Mouse (Mus musculus) limb, embryonic 14.5 days (tissue): ENCODE measurements around the gene Emsy. TPM values are rescaled to one million over a fixed set of nuclear protein-coding genes. Genes with fewer than 3 reads are reported as not detected.

Experiments used
- ATAC-seq: fragments of 200-750 bp; cut with Nextera tagmentation; 2 replicates; pipeline ENCODE4 v1.8.0; 2017; ENCODE audit warnings: low read depth, moderate number of reproducible peaks, moderate TSS enrichment; ENCODE audit not compliant: low FRiP score
- DNase-seq: peaks from one replicate; pipeline ENCODE4 v3.0.0-alpha.2; 2015; ENCODE audit warnings: low spot score
- H3K27ac ChIP-seq: fragments of 300-500 bp; sonication (generic); replicated peaks from 2 replicates; pipeline ENCODE4 v1.5.1; 2014; ENCODE audit warnings: low read depth, mild to moderate bottlenecking, low read length, moderate library complexity, mixed read lengths
- H3K27me3 ChIP-seq: fragments of 300-500 bp; sonication (generic); 2 replicates; pipeline ENCODE4 v1.6.1; 2014; ENCODE audit warnings: low read length, mixed read lengths; ENCODE audit not compliant: control insufficient read depth, insufficient read depth
- H3K36me3 ChIP-seq: fragments of 300-500 bp; sonication (generic); 2 replicates; pipeline ENCODE4 v1.6.1; 2014; ENCODE audit warnings: mild to moderate bottlenecking, low read length, moderate library complexity, mixed read lengths; ENCODE audit not compliant: control insufficient read depth, insufficient read depth
- H3K4me1 ChIP-seq: fragments of 300-500 bp; sonication (generic); 2 replicates; pipeline ENCODE4 v1.6.1; 2014; ENCODE audit warnings: antibody characterized with exemption, low read length, mixed read lengths; ENCODE audit not compliant: control insufficient read depth, insufficient read depth
- H3K4me2 ChIP-seq: fragments of 300-500 bp; sonication (generic); replicated peaks from 2 replicates; pipeline ENCODE4 v1.6.1; 2014; ENCODE audit warnings: low read depth, mild to moderate bottlenecking, low read length, moderate library complexity; ENCODE audit not compliant: severe bottlenecking
- H3K4me3 ChIP-seq: fragments of 300-500 bp; sonication (generic); replicated peaks from 2 replicates; pipeline ENCODE4 v1.5.1; 2014; ENCODE audit warnings: low read length
- H3K9ac ChIP-seq: fragments of 300-500 bp; sonication (generic); 2 replicates; pipeline ENCODE4 v1.6.1; 2014; ENCODE audit warnings: mild to moderate bottlenecking, low read depth, low read length, moderate library complexity; ENCODE audit not compliant: severe bottlenecking
- H3K9me3 ChIP-seq: fragments of 300-500 bp; sonication (generic); 2 replicates; pipeline ENCODE4 v1.6.1; 2016; ENCODE audit warnings: low read length; ENCODE audit not compliant: control insufficient read depth
- POLR2A ChIP-seq: fragments of 200-500 bp; IDR thresholded peaks from 2 replicates; pipeline ENCODE4 v1.8.0; 2012; ENCODE audit warnings: inconsistent platforms, mild to moderate bottlenecking, moderate library complexity, borderline replicate concordance; ENCODE audit not compliant: insufficient read depth, insufficient read length; ENCODE audit errors: extremely low read depth
- WGBS: fragments of 180-500 bp; shearing (Covaris S2); extraction: QIAGEN DNeasy Blood & Tissue Kit; methylation state at CpG from one replicate; pipeline ENCODE4 v1.1.7; 2014; 5-methylcytosine and 5-hydroxymethylcytosine counted together
- polyA plus RNA-seq, 2 experiments: library from polyadenylated mRNA; depleted of rRNA in 1 of 2; stranded (reverse) in 1 of 2; unstranded in 1 of 2; fragments of >200 nt; fragmentation: Nextera tagmentation in 1 of 2; extraction: Ambion mirVana in 1 of 2; gene quantifications; 2 replicates each; pipeline versions ENCODE4 v1.2.1 to v1.2.3; 2012 to 2014

Gene Emsy
- polyA plus RNA-seq, 2 experiments: 32.0 to 46.4 TPM

DNA sequence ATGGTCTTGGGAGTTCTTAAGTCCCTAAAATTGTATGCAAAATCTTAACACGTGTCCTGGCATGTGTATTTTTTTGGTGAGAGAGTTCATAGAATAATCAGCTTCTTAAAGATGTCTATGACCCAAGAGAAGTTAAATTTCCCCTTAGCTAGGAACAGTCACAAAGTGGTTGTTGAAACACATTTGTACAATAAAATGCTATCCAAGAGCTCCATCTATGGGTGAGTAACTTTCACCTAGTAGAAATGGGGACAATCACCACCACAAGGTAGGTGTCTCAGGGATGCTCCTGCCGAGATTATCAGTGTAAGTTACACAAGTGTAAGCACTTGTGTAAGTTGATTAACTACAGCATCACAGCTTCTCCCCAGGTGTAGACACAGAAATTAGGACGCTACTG, 67.6 kb downstream of the Emsy start:
- H3K4me1 ChIP-seq: no peaks in the 10 kb centered on the region
- H3K4me3 ChIP-seq: no peak overlapping the region
- H3K9ac ChIP-seq: no peak overlapping the region
- no peak for TF ChIP-seq POLR2A
- H3K9me3 ChIP-seq: no peaks in the 10 kb centered on the region
- ATAC-seq: no peak
- no peak overlapping the region for H3K4me2 ChIP-seq
- peaks cover 38% of the 10 kb centered on the region for H3K36me3 ChIP-seq
- no peak overlapping the region for H3K27ac ChIP-seq
- H3K27me3 ChIP-seq: no peaks in the 10 kb centered on the region
- WGBS: 67% methylated on average over 3 of the region's 3 CpGs
- peak; percentile 54 for DNase-seq

DNA sequence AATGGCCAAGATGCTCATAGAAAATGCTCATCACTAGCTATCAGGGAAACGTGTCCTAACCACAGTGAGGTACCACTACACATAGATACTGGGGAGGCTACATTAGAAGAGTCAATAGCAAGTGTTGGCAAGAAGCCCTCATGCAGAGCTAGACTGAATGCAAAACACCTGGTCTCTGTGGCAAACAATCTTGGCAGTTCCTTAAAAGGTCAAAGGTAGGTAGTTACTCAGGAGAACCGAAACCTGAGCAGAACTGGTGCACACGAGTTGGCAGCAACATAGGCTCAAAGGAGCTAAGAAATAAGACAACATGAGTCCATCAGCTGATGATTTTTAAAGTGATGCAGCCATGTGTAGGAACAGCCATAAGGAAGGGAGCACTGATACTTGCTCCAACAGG, 70.3 kb downstream of the Emsy start:
- H3K4me1 ChIP-seq: no peaks in the 10 kb centered on the region
- H3K9me3 ChIP-seq: no peaks in the 10 kb centered on the region
- H3K9ac ChIP-seq: no peak overlapping the region
- H3K27me3 ChIP-seq: no peaks in the 10 kb centered on the region
- H3K27ac ChIP-seq: no peak overlapping the region
- no peak overlapping the region for H3K4me2 ChIP-seq
- peaks cover 23% of the 10 kb centered on the region for H3K36me3 ChIP-seq
- DNase-seq: no peak
- no peak for TF ChIP-seq POLR2A
- WGBS: 60% methylated on average over 3 of the region's 3 CpGs
- H3K4me3 ChIP-seq: no peak overlapping the region
- ATAC-seq: no peak

DNA sequence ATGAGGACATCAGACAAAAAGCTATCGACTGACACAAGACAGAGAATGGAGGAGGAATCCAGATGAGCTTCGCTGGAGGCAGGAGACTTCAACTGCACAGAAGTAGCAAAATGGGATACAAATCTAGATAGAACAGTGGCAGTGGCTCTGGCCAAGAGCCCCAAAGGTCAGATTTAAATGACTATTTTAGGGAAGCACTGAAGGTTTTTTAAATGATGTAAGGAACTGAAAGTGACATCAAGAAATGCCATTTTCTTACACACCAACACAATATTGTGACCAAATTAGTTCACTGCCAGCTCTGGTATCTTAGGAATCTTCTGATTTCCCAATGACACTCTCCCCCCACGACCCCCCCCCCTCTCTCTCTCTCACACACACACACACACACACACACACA, 72.0 kb downstream of the Emsy start:
- no peaks in the 10 kb centered on the region for H3K4me1 ChIP-seq
- TF ChIP-seq POLR2A: no peak
- ATAC-seq (no peak), DNase-seq (no peak)
- H3K4me2 ChIP-seq: no peak overlapping the region
- H3K27ac ChIP-seq: no peak overlapping the region
- no peaks in the 10 kb centered on the region for H3K27me3 ChIP-seq
- no peaks in the 10 kb centered on the region for H3K9me3 ChIP-seq
- WGBS: 56% methylated on average over 3 of the region's 3 CpGs
- H3K36me3 ChIP-seq: peaks cover 10% of the 10 kb centered on the region
- H3K9ac ChIP-seq: no peak overlapping the region
- no peak overlapping the region for H3K4me3 ChIP-seq

DNA sequence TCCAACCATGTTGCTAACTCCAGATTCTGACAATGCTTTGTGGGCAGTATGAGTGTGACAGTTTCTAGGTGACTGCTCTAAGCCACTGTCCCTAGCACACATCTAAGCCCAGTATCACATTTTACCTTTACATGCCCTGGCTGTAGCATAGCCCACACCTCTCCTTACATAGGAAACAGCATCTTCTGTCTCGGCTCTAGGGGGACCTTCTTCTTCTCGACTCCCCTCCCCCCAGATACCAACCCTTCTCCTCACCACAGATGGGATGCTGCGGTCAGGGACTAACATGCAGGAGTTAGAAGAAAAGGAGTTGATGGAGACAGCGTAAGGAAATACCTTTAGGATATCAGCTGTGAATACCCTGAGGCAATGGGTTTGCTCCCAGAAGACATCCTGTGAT, 75.3 kb downstream of the Emsy start:
- ATAC-seq (no peak), DNase-seq (no peak)
- H3K9me3 ChIP-seq: no peaks in the 10 kb centered on the region
- H3K27ac ChIP-seq: no peak overlapping the region
- WGBS: 64% methylated on average over 4 of the region's 4 CpGs
- no peaks in the 10 kb centered on the region for H3K27me3 ChIP-seq
- no peaks in the 10 kb centered on the region for H3K4me1 ChIP-seq
- no peak overlapping the region for H3K4me3 ChIP-seq
- H3K36me3 ChIP-seq: no peaks in the 10 kb centered on the region
- no peak overlapping the region for H3K9ac ChIP-seq
- TF ChIP-seq POLR2A: no peak
- no peak overlapping the region for H3K4me2 ChIP-seq

DNA sequence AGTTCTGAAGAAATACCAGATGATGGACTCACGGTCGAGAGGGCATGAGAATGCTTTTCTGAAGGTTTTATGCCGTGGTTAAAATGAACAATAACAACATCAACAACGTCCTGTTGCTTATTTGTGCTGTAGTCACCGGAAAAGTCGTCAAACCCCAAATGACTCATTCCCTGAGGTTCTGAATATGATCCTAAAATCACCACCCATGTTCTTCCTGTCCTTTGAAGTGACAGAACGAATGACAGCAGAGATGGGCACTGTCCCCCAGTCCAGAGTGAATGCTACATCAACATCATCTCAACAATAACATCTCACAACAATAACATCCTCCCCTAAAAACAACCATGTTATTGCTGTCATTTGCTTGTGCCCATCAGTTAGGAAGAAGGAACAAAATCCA, 76.1 kb downstream of the Emsy start:
- Histone ChIP-seq H3K4me3 (no peak overlapping the region), H3K27ac (no peak overlapping the region), H3K9me3 (no peaks in the 10 kb centered on the region), H3K27me3 (no peaks in the 10 kb centered on the region), H3K4me2 (no peak overlapping the region), H3K4me1 (no peaks in the 10 kb centered on the region), H3K9ac (no peak overlapping the region), H3K36me3 (no peaks in the 10 kb centered on the region)
- no peak for DNase-seq
- no peak for ATAC-seq
- WGBS: 66% methylated on average over 7 of the region's 7 CpGs
- no peak for TF ChIP-seq POLR2A

DNA sequence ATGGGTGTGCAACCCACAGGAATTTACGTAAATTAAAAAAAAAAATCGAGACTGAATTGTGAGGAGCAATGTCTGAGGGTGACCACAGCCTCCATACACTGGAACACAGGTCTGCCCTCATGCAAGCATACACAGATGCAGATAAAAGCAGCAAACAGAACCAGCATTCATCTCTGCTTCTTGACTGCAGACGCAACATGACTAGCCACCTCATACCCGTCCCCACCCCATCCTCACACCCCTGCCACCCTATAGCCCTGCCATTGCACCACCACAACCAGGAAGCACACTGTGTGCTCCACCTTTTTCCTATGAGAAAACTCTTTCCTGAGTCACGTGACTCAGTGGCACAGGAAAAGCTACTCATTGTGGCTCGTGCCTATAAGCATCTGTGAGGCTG, 76.9 kb downstream of the Emsy start:
- Histone ChIP-seq H3K27ac (no peak overlapping the region), H3K4me3 (no peak overlapping the region), H3K36me3 (no peaks in the 10 kb centered on the region), H3K27me3 (no peaks in the 10 kb centered on the region), H3K4me1 (no peaks in the 10 kb centered on the region), H3K4me2 (no peak overlapping the region), H3K9ac (no peak overlapping the region), H3K9me3 (no peaks in the 10 kb centered on the region)
- TF ChIP-seq POLR2A: no peak
- WGBS: 71% methylated on average over 6 of the region's 6 CpGs
- ATAC-seq (no peak), DNase-seq (no peak)
